Mouse (Mus musculus) adrenal gland, adult 8-10 months (tissue): ENCODE results near the gene Plcb4. TPM values are rescaled to one million over a fixed set of nuclear protein-coding genes. Genes with fewer than 3 reads are reported as not detected.
A peak's percentile ranks its signal among the peaks of the same experiment; 100 is the strongest.

Source experiments
- DNase-seq: peaks from one replicate; pipeline ENCODE4 v3.0.0; 2022
- total RNA-seq, 4 experiments: library from RNA; stranded (reverse); gene quantifications; 2 replicates each; pipeline ENCODE4 v1.2.4; 2022

Plcb4 gene
- 10 to 100 TPM; 31.0 to 47.2 (median 37.8) TPM for total RNA-seq

DNA sequence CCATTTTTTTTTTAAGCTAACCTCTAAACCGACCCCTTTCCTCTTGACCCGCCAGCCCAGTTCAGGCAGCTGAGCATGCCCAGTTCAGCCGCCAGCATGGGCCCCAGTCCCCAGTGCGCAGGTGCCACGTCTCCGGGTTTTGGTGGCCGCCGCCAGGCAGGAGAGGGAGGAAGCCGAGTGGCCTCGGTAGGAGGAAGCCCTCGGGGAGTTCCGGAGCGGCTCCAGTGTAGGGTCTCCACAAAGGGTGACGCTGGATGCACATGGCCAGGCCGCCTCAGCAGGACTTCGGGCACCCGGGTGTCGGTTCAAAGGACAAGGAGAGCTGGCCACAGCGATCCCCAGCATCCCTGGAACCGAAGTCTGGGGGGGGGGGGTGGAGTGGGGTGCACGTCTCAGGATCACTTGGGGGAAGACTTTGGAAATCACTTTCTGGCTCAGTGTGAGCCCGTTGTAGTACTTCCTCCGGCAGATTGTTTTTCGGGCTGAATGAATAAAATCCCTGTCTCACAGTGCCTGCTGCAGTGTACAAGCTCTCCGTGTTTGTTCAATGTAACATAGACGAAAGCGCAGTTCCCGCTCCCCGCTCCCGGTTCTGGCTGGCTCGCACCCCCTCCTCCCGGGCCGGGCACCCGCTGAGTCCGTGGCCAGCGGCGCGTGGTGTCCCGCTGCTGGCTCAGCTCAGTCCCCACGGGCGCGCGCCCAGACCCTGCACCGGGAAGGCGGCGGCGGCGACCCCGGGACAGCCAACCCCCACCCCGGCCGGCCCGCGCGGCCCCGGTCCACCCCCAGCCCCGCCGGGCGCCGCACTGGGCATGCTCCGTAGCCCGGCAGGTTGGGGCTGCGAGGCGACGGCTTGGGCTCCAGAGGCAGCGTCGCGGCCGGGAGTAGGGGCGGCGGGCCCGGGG is at the start of gene Plcb4:
Gene Plcb4 (plus strand): TSS at position 526 of the 905 bp plus-strand sequence.
- DNase-seq, result peak; percentile 82

DNA sequence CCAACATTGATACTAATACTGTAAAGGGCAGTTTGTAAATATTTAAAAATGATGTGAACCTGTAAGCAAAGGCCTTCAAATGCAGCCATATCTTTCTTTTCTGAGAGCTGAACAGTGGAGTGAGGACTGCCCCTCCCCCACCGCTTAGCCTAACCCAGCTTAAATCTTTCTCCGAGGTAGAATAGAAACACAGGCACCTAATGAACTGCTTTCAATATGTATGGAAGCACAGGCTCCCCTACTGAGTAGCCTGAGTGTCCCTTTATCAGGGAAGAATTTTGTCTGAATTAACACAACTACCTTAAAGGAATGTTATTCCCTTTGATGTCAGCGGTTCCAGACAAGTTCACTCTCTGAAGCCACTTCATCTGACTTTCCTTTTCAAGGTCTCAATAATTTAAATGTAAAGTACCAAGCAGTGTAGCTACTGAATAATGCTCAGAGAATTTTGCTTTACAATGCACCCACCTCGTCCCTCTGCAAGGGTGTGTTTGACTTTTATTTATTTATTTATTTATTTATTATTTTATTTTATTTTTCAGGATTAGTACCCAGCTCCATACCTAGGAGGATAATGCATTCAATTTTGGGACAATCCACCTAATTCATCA is 44.1 kb upstream of the Plcb4 start:
- DNase-seq, result no peak

DNA sequence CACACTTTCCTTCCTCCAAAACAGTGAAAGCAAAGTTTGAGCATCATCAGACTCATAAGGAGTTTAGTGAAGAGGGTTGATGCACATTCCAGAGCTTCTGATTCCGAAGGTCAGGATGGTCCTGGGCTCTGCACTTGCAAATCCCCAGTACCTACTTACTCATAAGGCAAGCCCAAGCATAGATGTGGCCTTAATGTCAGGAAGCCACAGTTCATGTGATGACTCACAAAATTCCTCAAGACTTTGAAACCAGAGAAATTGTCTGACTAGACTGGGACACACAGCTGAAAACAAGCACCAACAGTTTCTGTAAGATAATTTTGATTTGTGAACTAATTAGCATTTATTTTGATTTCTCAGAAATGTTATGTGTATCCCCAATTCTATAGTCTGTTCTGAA is 42.7 kb upstream of the Plcb4 start:
- no peak for DNase-seq

DNA sequence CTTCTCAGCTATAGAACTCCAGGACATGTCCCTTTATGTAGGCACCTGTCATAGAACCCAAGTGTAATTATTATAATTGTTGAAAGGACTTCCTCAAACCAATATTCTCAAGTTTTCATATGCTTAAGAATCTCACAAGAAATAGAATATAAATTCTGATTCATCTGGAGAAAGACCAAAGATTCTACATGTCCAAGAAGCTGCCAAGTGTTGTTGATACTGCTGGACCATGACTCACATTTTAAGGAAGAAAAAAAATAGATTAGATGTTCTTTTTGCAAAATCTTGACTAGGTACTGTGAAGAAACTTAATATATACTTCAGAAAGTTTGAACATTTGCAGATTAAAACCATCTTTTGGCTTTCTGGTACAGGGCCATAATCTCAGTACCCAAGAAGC is 40.3 kb upstream of the Plcb4 start:
- DNase-seq, result no peak

DNA sequence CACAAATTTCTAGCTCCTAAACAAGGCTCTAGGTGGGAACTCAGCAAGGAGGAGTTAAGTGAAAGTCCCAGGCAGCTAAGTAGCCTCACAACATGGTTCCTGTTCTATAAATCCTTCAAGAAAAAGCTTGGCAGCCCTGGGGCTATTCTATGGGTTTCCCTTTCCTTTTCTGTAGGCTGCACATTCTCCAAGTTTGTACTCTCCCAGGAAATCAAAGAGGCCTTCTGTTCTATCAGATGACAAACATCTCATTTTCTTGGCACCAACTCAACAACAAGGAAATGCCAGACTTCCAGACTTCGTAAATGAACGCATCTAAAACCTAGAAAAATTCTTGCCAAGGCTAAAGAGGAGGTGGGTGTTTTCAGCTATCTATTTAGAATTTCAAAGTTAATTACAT is 38.9 kb upstream of the Plcb4 start:
- no peak for DNase-seq

DNA sequence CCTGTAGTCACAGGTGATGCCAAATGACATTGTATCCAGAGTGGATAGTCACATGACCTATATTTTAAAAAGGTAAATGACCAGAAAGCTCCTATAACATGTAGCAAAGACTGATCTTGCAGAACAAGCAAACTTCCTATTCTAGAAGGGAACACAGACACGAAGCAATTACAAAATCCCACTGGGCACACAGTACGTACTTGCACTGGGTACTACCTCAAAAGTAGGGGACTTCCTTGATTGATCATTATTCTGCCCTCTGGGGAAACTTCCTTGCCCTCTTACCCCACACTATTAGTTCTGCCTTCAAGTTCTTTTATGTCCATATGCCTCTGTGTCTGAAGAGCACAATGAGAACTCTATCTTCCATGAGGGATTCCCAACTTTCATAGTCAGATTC is 31.0 kb upstream of the Plcb4 start:
- no peak for DNase-seq

DNA sequence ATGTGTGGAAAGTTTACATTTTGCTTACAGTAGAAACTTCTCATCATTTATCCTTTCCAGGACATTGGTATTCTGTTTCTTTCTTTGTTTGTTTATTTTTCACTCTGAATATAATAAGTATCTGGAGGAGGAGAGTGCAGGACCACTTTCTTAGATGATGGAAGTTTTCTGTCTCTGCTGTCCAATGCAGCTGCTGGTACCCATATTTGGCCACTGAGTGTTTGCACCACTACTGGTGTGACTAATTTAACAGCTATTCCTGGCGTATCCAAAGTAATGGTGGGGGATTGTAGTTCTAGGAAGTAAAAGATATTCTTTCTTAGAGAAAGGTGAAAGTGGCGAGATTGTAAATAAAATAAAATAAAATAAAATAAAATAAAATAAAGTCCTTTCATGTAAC is 21.6 kb upstream of the Plcb4 start:
- no peak for DNase-seq

DNA sequence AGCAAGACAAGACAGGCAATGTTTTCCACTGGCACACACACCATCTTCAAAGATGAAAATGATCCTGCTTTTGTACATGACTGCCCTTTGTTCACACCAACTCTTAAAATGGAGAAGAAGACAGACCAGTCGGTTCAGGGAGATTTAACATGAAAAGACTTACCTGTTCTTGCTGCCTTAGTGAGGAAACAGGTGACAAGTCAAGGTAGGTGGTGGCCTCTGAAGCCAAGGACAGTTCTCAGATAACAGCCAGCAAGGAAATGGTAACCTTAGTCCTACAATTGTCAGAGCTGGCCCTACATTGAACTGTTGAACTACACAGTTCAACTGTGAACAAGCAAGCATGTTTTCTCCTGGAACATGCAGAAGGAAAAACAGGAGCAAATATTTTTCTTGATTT is 17.8 kb upstream of the Plcb4 start:
- DNase-seq, result no peak

DNA sequence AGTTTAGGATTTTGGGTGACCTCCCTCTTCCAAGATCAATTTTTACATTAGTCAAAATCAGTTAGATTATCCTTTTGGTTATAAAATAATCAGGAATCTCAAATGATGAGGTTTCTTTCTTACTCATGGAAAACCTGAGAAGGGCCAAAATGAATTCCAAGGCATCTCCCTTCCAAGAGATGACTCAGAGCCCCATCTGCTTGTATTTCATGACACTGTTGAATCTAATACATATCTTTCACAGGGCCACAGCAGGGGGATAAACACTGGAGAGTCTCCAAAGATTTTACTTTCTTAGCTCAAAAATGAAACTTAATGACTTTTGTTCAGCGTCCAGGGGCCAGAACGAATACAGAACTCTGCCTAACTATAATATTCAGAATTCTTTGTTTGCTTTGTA is 17.2 kb upstream of the Plcb4 start:
- no peak for DNase-seq

DNA sequence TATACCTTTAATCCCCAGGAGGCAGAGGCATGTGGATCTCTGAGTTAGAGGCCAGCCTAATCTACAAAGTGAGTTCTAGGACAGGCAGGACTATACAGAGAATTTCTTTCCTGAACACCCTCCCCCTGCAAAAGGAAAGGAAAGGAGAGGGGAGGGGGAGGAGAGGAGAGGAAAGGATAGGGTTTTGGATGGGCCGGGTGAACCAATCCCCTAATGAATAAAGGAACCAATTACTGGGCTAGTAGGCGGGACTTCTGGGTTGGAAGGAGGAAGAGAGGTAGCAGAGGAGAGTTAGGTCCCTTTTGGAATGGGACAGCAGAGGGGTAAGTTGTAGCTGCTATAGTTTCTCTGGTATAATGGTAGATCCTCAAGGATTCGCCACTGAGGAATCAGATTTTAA is 12.6 kb upstream of the Plcb4 start:
- DNase-seq, result no peak

DNA sequence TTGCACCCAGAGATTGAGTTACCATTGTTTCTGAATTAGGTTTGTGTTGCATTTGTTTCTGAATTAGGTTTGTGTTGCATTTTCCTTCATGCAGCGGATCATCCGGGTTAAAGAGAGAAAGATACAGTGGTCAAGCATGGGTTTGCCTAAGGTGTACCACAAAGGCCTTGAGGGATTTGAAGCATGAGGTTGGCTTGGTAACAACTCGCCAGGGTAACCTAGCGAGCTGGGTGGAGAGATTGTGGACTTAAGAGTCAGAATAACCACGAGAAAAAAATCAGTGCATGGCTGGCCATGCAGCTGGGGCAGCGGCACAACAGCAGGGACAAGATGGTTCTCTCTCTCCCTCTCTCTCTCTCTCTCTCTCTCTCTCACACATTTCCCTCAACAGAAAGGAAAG is 12.2 kb upstream of the Plcb4 start:
- DNase-seq, result no peak

DNA sequence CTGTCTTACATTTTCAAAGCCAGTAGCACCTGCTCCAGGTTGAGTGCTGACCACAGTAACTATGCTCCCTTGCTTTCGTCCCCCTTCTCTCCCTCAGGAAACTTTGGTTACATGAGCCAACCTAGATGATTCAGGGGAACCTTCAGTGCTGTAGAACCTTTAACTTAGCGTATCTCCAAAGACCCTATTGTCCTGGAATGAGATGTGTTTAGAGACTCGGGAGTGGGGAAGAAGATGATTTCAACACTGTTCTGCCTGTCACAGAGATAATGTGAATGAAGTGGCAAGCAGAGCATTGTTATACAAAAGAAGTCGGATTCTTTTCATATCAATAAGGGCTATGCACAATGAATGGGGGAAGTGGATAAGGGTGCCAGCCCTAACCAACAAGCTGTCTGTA is 10.8 kb upstream of the Plcb4 start:
- no peak for DNase-seq

DNA sequence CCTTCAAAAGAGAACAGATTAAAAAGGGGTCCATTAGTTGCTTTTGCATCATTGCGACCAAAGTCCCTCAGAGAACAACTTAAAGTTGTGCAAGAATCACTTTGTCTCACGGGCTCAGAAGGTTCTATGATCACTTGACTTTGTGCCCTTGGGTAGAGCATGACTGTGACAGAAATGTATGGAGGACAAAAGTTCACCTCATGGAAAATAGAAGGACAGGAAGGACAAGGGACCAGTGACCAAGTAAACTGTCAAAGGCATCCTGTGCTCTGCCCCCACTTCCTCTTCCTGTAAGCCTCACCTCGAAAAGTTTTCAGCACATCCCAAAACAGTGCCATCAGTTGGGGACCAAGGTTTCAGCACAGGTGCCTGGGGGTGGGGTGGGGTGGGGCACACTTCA is 7.9 kb upstream of the Plcb4 start:
- DNase-seq, result no peak

DNA sequence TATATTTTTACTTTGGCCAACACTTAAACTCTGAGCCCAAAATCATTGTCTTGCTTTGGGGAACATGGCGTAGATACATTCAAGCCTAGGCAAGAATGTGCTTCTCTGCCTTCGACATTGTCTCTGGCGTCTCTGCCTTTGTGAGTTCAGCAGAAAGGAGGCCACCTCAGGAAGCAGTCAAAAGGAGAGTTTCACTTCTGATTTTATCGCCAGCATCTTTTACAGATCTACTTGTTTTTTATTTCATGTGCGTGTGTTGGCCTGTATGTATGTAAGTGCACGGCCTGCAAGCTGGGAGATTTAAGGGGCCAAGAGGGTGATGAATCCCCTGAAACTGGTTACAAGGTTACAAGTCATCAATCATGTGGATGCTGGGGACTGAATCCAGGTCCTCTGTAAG is 6.8 kb upstream of the Plcb4 start:
- DNase-seq, result no peak

DNA sequence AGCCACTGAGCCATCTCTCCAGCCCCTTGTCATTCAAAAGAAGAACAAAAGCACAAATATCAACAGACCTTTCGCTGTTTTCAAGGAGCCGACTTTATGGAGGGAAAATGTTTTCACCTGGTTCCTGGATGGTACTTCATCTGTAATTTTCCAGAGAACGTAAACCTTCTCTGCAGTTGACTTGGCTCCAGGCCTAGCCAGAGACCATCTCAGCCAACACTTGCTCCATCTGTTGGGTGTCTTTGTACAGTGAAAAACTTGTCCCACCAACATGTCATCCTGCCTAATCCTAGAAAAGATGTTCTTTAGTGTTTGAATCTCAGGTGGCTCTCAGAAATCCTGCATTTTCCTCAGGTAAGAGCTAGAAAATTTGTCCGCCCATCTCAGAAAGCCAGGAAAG is 6.4 kb upstream of the Plcb4 start:
- no peak for DNase-seq

DNA sequence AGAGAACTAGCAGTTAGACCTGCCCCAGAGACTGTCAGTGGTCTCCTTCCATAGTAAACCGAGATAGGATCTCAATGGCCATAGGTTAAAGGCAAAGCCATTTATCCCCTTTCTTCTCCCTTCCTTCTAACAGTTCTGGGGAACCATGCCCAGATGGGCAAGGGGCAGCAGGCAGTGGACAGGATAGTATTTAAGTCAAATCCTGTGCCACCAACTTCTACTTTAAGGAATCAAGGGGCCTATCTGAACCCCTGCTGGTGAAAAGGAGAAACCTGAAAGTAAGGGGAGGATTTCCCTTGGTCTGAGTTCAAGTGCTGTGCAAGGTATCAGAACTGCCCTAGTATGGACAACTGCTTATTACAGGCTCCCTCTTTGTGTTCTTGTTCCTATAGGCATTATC is 2.9 kb upstream of the Plcb4 start:
- no peak for DNase-seq

DNA sequence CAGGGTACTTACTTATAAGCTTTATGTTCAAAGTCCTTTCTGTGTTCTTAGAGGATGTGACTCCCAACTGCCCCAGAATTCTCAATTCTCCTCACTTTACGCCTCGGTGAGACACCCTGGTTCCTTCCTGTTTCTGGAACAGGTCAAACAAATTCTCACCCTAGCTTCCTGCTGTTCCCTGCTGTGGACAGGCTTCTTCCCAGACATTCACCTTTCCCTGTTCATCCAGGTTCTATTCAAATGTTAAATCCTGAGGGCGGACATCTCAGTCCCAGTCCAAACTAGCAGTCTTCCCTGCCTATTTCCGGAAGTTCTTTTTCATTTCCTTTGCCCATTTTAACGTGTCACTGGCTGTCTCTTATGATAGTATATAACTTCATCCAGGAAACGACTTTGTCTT is 2.2 kb upstream of the Plcb4 start:
- no peak for DNase-seq

DNA sequence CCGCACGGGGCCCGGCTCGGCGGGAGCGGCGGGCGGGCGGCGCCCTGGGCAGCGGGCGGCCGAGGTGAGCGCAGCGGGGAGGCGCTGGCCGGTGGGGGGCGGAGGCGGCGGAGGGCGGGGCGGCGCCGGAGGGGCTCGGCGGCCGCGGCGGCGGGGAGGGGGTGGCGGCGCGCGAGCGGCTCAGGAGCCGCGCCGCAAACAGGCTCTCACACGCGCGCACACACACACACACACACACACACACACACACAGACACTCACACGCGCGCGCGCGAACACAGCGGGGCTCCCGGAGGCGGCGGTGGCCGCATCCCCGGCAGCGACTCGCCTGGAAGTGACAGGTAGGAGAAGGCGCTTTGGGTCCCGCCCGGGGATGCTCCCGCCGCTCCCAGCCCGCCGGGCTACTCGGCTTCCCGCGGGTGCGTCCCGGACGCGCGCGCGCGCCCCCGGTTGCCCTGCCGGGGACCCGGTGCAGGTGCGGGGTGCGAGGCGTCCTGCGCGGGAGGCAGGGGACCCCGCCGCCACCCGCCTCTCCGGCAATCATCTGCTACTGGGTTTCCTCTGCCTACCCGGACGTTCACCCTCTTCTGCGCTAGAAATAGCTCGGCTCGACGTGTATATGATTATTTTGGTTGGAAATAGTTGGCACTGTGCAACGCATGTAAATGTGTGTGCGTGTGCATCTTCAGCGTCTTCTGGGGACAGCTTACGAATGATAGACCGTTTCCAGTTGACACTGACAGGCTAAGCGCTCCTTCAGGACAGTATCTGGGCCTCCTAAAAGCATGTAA is 775 bp downstream of the Plcb4 start:
- peak; percentile 35 for DNase-seq

DNA sequence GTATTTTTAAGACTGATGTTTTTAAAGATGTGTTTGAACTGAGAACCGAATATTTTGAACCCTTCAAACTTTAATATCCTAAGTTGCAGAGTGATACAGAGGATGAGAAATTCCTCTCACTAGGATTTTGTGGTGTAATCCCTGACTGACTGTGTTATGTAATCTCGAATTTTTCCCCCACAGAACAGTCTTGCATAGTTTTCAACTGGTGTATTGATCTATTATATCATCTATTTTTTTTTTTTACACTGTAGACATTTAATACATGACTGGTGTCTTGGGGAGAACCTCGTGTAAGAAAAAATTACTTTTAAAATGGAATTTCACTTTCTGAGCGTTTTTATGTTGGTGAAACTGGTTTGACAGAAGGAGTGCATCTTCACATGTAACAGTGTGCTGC is 2.0 kb downstream of the Plcb4 start:
- no peak for DNase-seq

DNA sequence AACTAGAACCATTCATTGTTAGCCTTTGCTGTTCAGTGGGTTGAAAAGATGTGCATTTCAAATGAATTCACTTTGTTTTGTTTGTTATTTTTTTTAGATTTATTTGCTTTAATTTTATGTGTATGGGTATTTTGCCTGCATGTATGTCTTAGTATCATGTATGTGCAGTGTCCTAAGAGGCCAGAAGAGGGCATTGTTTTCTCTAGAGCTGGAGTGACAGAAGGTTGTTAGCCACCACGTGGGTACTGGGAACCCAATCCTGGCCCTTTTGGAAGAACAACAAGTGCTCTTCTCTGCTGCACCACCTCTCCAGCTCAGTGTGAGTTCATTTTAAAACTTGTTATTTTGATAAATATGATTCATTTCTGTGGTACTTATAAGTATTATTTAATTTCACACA is 5.0 kb downstream of the Plcb4 start:
- no peak for DNase-seq

DNA sequence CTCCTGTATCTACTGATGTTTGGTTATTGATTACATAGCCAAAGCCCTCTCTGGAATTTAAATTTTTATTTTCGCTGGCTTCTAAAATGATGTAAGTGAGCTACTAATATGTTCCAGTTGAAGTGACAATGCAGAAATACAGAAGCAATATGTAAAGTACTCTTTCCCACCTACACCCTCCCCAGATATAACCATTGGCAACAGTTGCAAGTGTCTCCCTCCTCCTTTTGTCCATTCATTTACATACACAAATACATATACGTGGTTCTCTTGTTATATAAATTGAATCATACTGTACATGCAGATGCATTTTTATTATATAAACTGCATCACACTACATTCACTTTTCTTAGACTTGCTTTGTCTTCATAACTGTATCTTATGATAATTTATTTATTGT is 8.7 kb downstream of the Plcb4 start:
- DNase-seq, result no peak

DNA sequence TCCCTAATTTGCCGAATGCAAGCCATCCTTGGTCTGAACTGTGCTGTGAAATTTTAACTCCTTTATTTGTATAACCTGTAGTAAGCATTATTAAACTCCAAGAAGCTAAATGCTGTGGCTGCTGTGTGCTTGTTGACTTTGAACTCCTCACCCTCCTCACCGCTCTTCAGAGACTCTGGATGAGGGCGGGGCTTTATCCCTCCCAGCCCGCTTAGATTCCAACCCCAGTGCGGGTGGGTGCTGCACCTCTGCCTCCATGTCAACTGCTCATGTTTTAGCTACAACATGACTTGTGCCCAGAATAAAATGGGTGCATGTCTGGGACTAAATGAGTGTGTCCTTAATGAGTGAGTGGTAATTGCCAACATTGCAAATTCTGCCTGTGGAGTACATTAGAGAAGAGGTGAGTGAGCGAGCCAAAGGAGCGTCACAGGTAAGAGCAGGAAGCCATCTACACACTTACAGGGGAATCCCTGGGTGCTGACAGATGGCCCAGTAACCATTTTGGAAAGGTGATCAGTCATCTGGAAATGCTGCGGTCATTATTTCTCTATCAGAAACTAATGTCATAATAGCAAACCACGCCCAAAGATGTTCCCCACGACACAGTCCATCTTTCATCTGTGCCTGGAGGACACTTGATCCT is 13.8 kb downstream of the Plcb4 start:
- DNase-seq, result no peak

DNA sequence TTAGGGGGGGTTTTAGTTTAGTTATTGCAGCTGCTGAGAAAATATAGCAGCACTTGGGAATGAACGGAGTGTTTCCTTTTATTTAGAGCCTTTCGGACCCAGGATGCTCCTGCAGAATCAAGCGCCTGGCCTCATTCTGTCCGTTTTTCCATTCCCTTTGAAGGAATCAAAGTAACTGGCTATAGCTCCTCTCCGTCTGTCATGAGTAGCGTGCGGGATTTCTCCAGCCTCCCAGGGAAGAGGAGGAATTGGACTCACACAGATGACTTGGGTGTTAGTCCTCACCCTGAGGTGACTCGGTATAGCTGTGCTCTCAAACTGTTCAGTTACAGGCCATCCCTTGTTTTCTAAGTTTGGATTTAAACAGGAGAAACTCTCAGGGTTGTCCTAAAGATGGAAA is 14.8 kb downstream of the Plcb4 start:
- no peak for DNase-seq
